Mouse (Mus musculus) skeletal muscle tissue, postnatal 0 days (tissue): Measurements from ENCODE around the gene Prss21. TPM values are rescaled to one million over a fixed set of nuclear protein-coding genes. Genes with fewer than 3 reads are reported as not detected.

Experiments used
- microRNA-seq, 2 experiments: library from miRNA; unstranded; fragments of <30 nt; microRNA quantifications; one replicate each; pipeline ENCODE4; 2016
- polyA plus RNA-seq: library from polyadenylated mRNA; unstranded; fragments of >200 nt; fragmentation: Nextera tagmentation; extraction: Ambion mirVana; gene quantifications from 2 replicates; pipeline ENCODE4 v1.2.1, GENCODE M21; 2015

The Prss21 gene
- polyA plus RNA-seq = not detected in 2 replicates

GRCm38 (mm10) chr17:23867756-23868155 is at the start of gene Prss21:
Prss21 (plus strand) TSS chr17:23868056.

GRCm38 (mm10) chr17:23829064-23829619 is 38.7 kb upstream of the Prss21 start, which contains the start of gene Elob:
Elob (minus strand) TSS chr17:23829136.

GRCm38 (mm10) chr17:23836006-23836575 is 31.8 kb upstream of the Prss21 start, which contains the start of gene Prss33:
Prss33 (minus strand) TSS chr17:23836056.

GRCm38 (mm10) chr17:23843812-23844273 is 24.0 kb upstream of the Prss21 start, which contains the start of the genes Prss32 and Prss41:
Prss32 (plus strand) TSS chr17:23843855.
Prss41 (minus strand) TSS chr17:23844172.

GRCm38 (mm10) chr17:23880576-23880975 is 12.7 kb downstream of the Prss21 start, which contains the start of the genes Dcpp1 and Dcpp2:
Dcpp1 (plus strand) TSS chr17:23880876.
Dcpp2 (plus strand) TSS chr17:23880880.

GRCm38 (mm10) chr17:23917158-23917557 is 49.3 kb downstream of the Prss21 start, which contains the start of gene Dcpp3:
Dcpp3 (plus strand) TSS chr17:23917458.

Small RNA genes lying within 50 kb of the gene (microRNA-seq; reads per million reads assigned to microRNA genes)
- gene Mir5125 = 0.10 to 0.85 reads per million in 2 experiments

Other genes with a start within 250 kb of the Prss21 start
- gene Mmp25, start 222.8 kb upstream of the Prss21 start, polyA plus RNA-seq = 0.14 and 0.41 TPM in 2 replicates
- gene Bicdl2, start 207.6 kb upstream of the Prss21 start, polyA plus RNA-seq = 1.2 TPM in 1 of 2 replicates, not detected in the other
- gene Hcfc1r1, start 194.5 kb upstream of the Prss21 start, polyA plus RNA-seq = 353 and 354 TPM in 2 replicates
- 22.8 and 25.1 TPM in 2 replicates for gene Thoc6, start 194.2 kb upstream of the Prss21 start, polyA plus RNA-seq
- gene Tnfrsf12a, start 190.6 kb upstream of the Prss21 start, polyA plus RNA-seq = 64.2 and 68.3 TPM in 2 replicates
- not detected in 2 replicates for gene Cldn6, start 188.8 kb upstream of the Prss21 start, polyA plus RNA-seq
- 1.3 and 1.5 TPM in 2 replicates for gene Cldn9, start 184.0 kb upstream of the Prss21 start, polyA plus RNA-seq
- 0.81 and 0.83 TPM in 2 replicates for gene 1520401A03Rik, start 145.3 kb upstream of the Prss21 start, polyA plus RNA-seq
- 11.1 and 12.5 TPM in 2 replicates for gene Pkmyt1, start 141.7 kb upstream of the Prss21 start, polyA plus RNA-seq
- gene Paqr4, start 127.2 kb upstream of the Prss21 start, polyA plus RNA-seq = 9.9 and 15.9 TPM in 2 replicates
- 0.35 and 1.5 TPM in 2 replicates for gene Kremen2, start 122.2 kb upstream of the Prss21 start, polyA plus RNA-seq
- 33.8 and 34.1 TPM in 2 replicates for gene Flywch1, start 96.5 kb upstream of the Prss21 start, polyA plus RNA-seq
- gene Flywch2, start 82.0 kb upstream of the Prss21 start, polyA plus RNA-seq = 11.9 and 13.5 TPM in 2 replicates
- 234 and 263 TPM in 2 replicates for gene Srrm2, start 77.5 kb upstream of the Prss21 start, polyA plus RNA-seq
- 1,095 and 1,181 TPM in 2 replicates for gene Elob, start 38.9 kb upstream of the Prss21 start, polyA plus RNA-seq
- not detected in 2 replicates for gene Prss33, start 32.0 kb upstream of the Prss21 start, polyA plus RNA-seq
- not detected in 2 replicates for gene Prss32, start 24.2 kb upstream of the Prss21 start, polyA plus RNA-seq
- not detected in 2 replicates for gene Prss41, start 23.9 kb upstream of the Prss21 start, polyA plus RNA-seq
- not detected in 2 replicates for gene Dcpp1, start 12.8 kb downstream of the Prss21 start, polyA plus RNA-seq
- gene Dcpp2, start 12.8 kb downstream of the Prss21 start, polyA plus RNA-seq = not detected in 2 replicates
- not detected in 2 replicates for gene Dcpp3, start 49.4 kb downstream of the Prss21 start, polyA plus RNA-seq
- not detected in 2 replicates for gene Sbp, start 73.6 kb downstream of the Prss21 start, polyA plus RNA-seq
- not detected in 2 replicates for gene Sbpl, start 87.2 kb downstream of the Prss21 start, polyA plus RNA-seq
- gene Prss30, start 112.5 kb downstream of the Prss21 start, polyA plus RNA-seq = not detected in 2 replicates
- not detected in 2 replicates for gene Prss22, start 130.0 kb downstream of the Prss21 start, polyA plus RNA-seq
- gene Prss27, start 170.1 kb downstream of the Prss21 start, polyA plus RNA-seq = 0.13 TPM in 1 of 2 replicates, not detected in the other
- gene Kctd5, start 205.4 kb downstream of the Prss21 start, polyA plus RNA-seq = 26.5 and 30.3 TPM in 2 replicates